Comparison of ENCODE assay signal across 31 mouse cellular contexts in genomic region chr14:7914461-7914860, GRCm38 (mm10). TPM values are rescaled to one million over a fixed set of nuclear protein-coding genes. Genes with fewer than 3 reads are reported as not detected.
DNase-seq lines count a peak whose midpoint lies in the region; ATAC-seq and TF ChIP-seq lines count a peak whose summit lies in the region.
"Had no signal": no experiment of that assay in that cellular context is flagged by ENCODE, and none has a peak within 500 bp of the region (broad histone marks: within the 10 kb centered on the region; RNA-seq: fewer than 3 reads in every experiment).

No protein-coding gene starts in this region.

- 76% methylated on average over 4 of the region's 4 CpGs for WGBS in heart, embryonic 16.5 days
- 83% methylated on average over 4 of the region's 4 CpGs for WGBS in midbrain, embryonic 13.5 days
- WGBS in midbrain, embryonic 14.5 days, result 93% methylated on average over 4 of the region's 4 CpGs
- WGBS in limb, embryonic 10.5 days, result 40% methylated on average over 4 of the region's 4 CpGs

- H3K4me1 ChIP-seq in heart, embryonic 16.5 days (ENCODE audit: control insufficient read depth, insufficient read depth, low read length), result no peaks in the 10 kb centered on the region
- H3K4me1 ChIP-seq in midbrain, embryonic 13.5 days (replicated peaks), result no peaks in the 10 kb centered on the region
- H3K4me1 ChIP-seq in midbrain, embryonic 14.5 days (ENCODE audit: control insufficient read depth, insufficient read depth, low read length), result no peaks in the 10 kb centered on the region
- peaks cover 51% of the 10 kb centered on the region for H3K4me1 ChIP-seq in bone marrow macrophage, adult 2 months (ENCODE audit: control insufficient read depth, insufficient read depth, low read length)
- peaks cover 30% of the 10 kb centered on the region for H3K4me1 ChIP-seq in limb, embryonic 10.5 days
- H3K4me1 ChIP-seq: hindbrain, embryonic 15.5 days had no signal

- H3K27ac ChIP-seq in heart, embryonic 16.5 days (ENCODE audit: low read length), result no peak overlapping the region
- no peak overlapping the region for H3K27ac ChIP-seq in midbrain, embryonic 13.5 days
- H3K27ac ChIP-seq in midbrain, embryonic 14.5 days (replicated peaks; ENCODE audit: low read depth, low read length), result no peak overlapping the region
- H3K27ac ChIP-seq in bone marrow macrophage, adult 2 months (ENCODE audit: insufficient read depth, low read depth, low read length), result 0 out of 2 replicates have a peak overlapping the region, but pooled peaks have one; percentile 15
- 0 out of 2 replicates have a peak overlapping the region, but pooled peaks have one; percentile 37 for H3K27ac ChIP-seq in limb, embryonic 10.5 days
- H3K27ac ChIP-seq: hindbrain, embryonic 15.5 days; intestine, embryonic 15.5 days; limb, embryonic 13.5 days; liver, embryonic 15.5 days; neural tube, embryonic 15.5 days; stomach, embryonic 15.5 days had no signal

- H3K4me2 ChIP-seq in heart, embryonic 16.5 days (ENCODE audit: low read depth, low read length), result no peak overlapping the region
- no peak overlapping the region for H3K4me2 ChIP-seq in midbrain, embryonic 13.5 days (replicated peaks)
- H3K4me2 ChIP-seq in midbrain, embryonic 14.5 days (ENCODE audit: low read length), result no peak overlapping the region
- H3K4me2 ChIP-seq: hindbrain, embryonic 15.5 days; intestine, embryonic 15.5 days; limb, embryonic 13.5 days; liver, embryonic 15.5 days; neural tube, embryonic 15.5 days; stomach, embryonic 15.5 days had no signal

- H3K36me3 ChIP-seq in heart, embryonic 16.5 days (ENCODE audit: control insufficient read depth, insufficient read depth), result peaks cover 29% of the 10 kb centered on the region
- peaks cover 58% of the 10 kb centered on the region for H3K36me3 ChIP-seq in midbrain, embryonic 13.5 days
- H3K36me3 ChIP-seq in midbrain, embryonic 14.5 days (ENCODE audit: control insufficient read depth, insufficient read depth, low read length), result peaks cover 58% of the 10 kb centered on the region
- H3K36me3 ChIP-seq in limb, embryonic 10.5 days, result peaks cover 91% of the 10 kb centered on the region

- H3K27me3 ChIP-seq in heart, embryonic 16.5 days (ENCODE audit: control insufficient read depth, insufficient read depth, low read length), result no peaks in the 10 kb centered on the region
- H3K27me3 ChIP-seq in midbrain, embryonic 13.5 days, result no peaks in the 10 kb centered on the region
- no peaks in the 10 kb centered on the region for H3K27me3 ChIP-seq in midbrain, embryonic 14.5 days (ENCODE audit: control insufficient read depth, insufficient read depth, low read length)
- no peaks in the 10 kb centered on the region for H3K27me3 ChIP-seq in limb, embryonic 10.5 days (ENCODE audit: low read depth, poor library complexity, severe bottlenecking)
- H3K27me3 ChIP-seq: hindbrain, embryonic 15.5 days; intestine, embryonic 15.5 days; limb, embryonic 13.5 days; liver, embryonic 15.5 days; neural tube, embryonic 15.5 days; stomach, embryonic 15.5 days had no signal

- 0 out of 2 replicates have a peak, but pooled peaks have one; percentile 17 for ATAC-seq in heart, embryonic 16.5 days (replicated peaks; ENCODE audit: extremely low read depth, insufficient read depth, low FRiP score)
- 0 out of 2 replicates have a peak, but pooled peaks have one; percentile 17 for ATAC-seq in midbrain, embryonic 13.5 days
- no peak for ATAC-seq in midbrain, embryonic 14.5 days (ENCODE audit: low FRiP score, low TSS enrichment)

- DNase-seq in heart, postnatal 4 days, result no peak
- no peak for DNase-seq in midbrain, embryonic 14.5 days
- DNase-seq in limb, embryonic 10.5 days (ENCODE audit: low spot score), result no peak
- DNase-seq in urinary bladder, postnatal 4 days (ENCODE audit: low spot score in 2 of 2), result no peak
- DNase-seq: adrenal gland, postnatal 25 days; cerebellum, adult 11 months; cerebellum, postnatal 10 days; gastrocnemius, postnatal 36 days; kidney, adult 9 months; kidney, postnatal 4 days; right cerebral cortex, adult 18-20 months; right cerebral cortex, postnatal 4 days had no signal

- TF ChIP-seq POLR2A in bone marrow macrophage, adult 2 months (IDR thresholded peaks at IDR 0.05; ENCODE audit: borderline replicate concordance, low read depth, low read length), result no peak

- no peak overlapping the region for H3K4me3 ChIP-seq in heart, embryonic 16.5 days (ENCODE audit: low read length)
- no peak overlapping the region for H3K4me3 ChIP-seq in midbrain, embryonic 13.5 days (replicated peaks)
- no peak overlapping the region for H3K4me3 ChIP-seq in midbrain, embryonic 14.5 days (replicated peaks; ENCODE audit: low read depth, low read length)
- H3K4me3 ChIP-seq in bone marrow macrophage, adult 2 months (ENCODE audit: insufficient read depth, low read length), result no peak overlapping the region
- no peak overlapping the region for H3K4me3 ChIP-seq in limb, embryonic 10.5 days
- H3K4me3 ChIP-seq: hindbrain, embryonic 15.5 days; intestine, embryonic 15.5 days; limb, embryonic 13.5 days; liver, embryonic 15.5 days; myocyte; neural tube, embryonic 15.5 days; stomach, embryonic 15.5 days had no signal

- no peak overlapping the region for H3K9ac ChIP-seq in heart, embryonic 16.5 days (ENCODE audit: low read length)
- H3K9ac ChIP-seq in midbrain, embryonic 13.5 days (replicated peaks), result no peak overlapping the region
- no peak overlapping the region for H3K9ac ChIP-seq in midbrain, embryonic 14.5 days (replicated peaks; ENCODE audit: low read length)
- H3K9ac ChIP-seq: hindbrain, embryonic 15.5 days; intestine, embryonic 15.5 days; limb, embryonic 13.5 days; liver, embryonic 15.5 days; neural tube, embryonic 15.5 days; stomach, embryonic 15.5 days had no signal

- no peaks in the 10 kb centered on the region for H3K9me3 ChIP-seq in heart, embryonic 16.5 days (replicated peaks; ENCODE audit: control insufficient read depth, low read length)
- H3K9me3 ChIP-seq in midbrain, embryonic 13.5 days, result no peaks in the 10 kb centered on the region
- no peaks in the 10 kb centered on the region for H3K9me3 ChIP-seq in midbrain, embryonic 14.5 days (ENCODE audit: control insufficient read depth, low read length)
- H3K9me3 ChIP-seq in limb, embryonic 10.5 days (replicated peaks), result no peaks in the 10 kb centered on the region
- H3K9me3 ChIP-seq: hindbrain, embryonic 15.5 days; intestine, embryonic 15.5 days; limb, embryonic 13.5 days; liver, embryonic 15.5 days; neural tube, embryonic 15.5 days; stomach, embryonic 15.5 days had no signal

- TF ChIP-seq CTCF in bone marrow macrophage, adult 2 months (IDR thresholded peaks at IDR 0.05; ENCODE audit: low read depth, low read length), result no peak

RNA-seq across cellular contexts. Expression of gene Gm45521, which starts 42.6 kb away (rescaled TPM):
- not detected in 2 replicates for polyA plus RNA-seq in heart, embryonic 16.5 days (2015; fragmentation: Nextera tagmentation; extraction: Ambion mirVana)
- not detected for total RNA-seq in heart, postnatal 4 days (2021)
- 0.42 TPM in 1 of 2 replicates, not detected in the other for polyA plus RNA-seq in midbrain, embryonic 13.5 days (2015; fragmentation: Nextera tagmentation; extraction: Ambion mirVana)
- polyA plus RNA-seq in midbrain, embryonic 14.5 days (2014; fragmentation: Nextera tagmentation; extraction: Ambion mirVana), result not detected in 2 replicates
- not detected in 2 replicates for polyA plus RNA-seq in bone marrow macrophage, adult 2 months (2012; ENCODE audit: insufficient read depth, insufficient read length, missing spikeins)
- not detected in 2 replicates for polyA plus RNA-seq in limb, embryonic 10.5 days (2016; fragmentation: Nextera tagmentation; extraction: Ambion mirVana)
- total RNA-seq: adrenal gland, postnatal 25 days; gastrocnemius, adult 18-20 months; gastrocnemius, postnatal 36 days; heart, adult 8-10 months; hematopoietic stem cell, adult 5-6 weeks; left cerebral cortex, postnatal 14 days had no signal
- polyA plus RNA-seq: C2C12; cortical plate, adult 2 months; forebrain, embryonic 11.5 days; heart, embryonic 14.5 days; hindbrain, embryonic 15.5 days; intestine, embryonic 15.5 days; limb, embryonic 13.5 days; liver, embryonic 15.5 days; myocyte; neural tube, embryonic 15.5 days; stomach, embryonic 15.5 days; thymus, adult 2 months had no signal

Comparison
In these comparisons a context has a peak if more than half of its experiments do, and no peak if none do; other contexts are left out.
1. H3K27ac ChIP-seq: peak in bone marrow macrophage, adult 2 months (single experiment) and limb, embryonic 10.5 days (single experiment); none in heart, embryonic 16.5 days (single experiment), midbrain, embryonic 13.5 days (single experiment) and midbrain, embryonic 14.5 days (single experiment).